Mouse (Mus musculus): ENCODE measurements around the gene Arl4a. TPM values are rescaled to one million over a fixed set of nuclear protein-coding genes. Genes with fewer than 3 reads are reported as not detected.

Arl4a gene
- 46.7 and 49.2 TPM in 2 replicates for polyA plus RNA-seq (2016; fragmentation: Nextera tagmentation; extraction: Ambion mirVana)

- under 1% methylated on average over 63 of the region's 68 CpGs for WGBS
- Histone ChIP-seq H3K9me3 (no peaks in the 10 kb centered on the region), H3K27me3 (ENCODE audit: insufficient read depth, poor library complexity, severe bottlenecking) (no peaks in the 10 kb centered on the region), H3K36me3 (peaks cover 15% of the 10 kb centered on the region; the same call in 1 of the 2 replicates), H3K27ac (peak within 1 kb of the TSS; percentile 95), H3K4me3 (peak within 1 kb of the TSS; percentile 79), H3K4me1 (replicated peaks) (peaks cover 23% of the 10 kb centered on the region)
- DNase-seq (ENCODE audit: low spot score), result peak; percentile 91
Measured at GRCm38 (mm10) chr12:40037876-40038463, at the start of gene Arl4a. TSS of gene Arl4a (minus strand) at chr12:40038025.

- Histone ChIP-seq H3K4me3 (no peak overlapping the region), H3K36me3 (no peaks in the 10 kb centered on the region), H3K4me1 (replicated peaks) (no peaks in the 10 kb centered on the region), H3K9me3 (no peaks in the 10 kb centered on the region), H3K27me3 (ENCODE audit: insufficient read depth, poor library complexity, severe bottlenecking) (no peaks in the 10 kb centered on the region), H3K27ac (no peak overlapping the region)
- WGBS, result 76% methylated on average over 5 of the region's 5 CpGs
- no peak for DNase-seq (ENCODE audit: low spot score)
Measured at GRCm38 (mm10) chr12:40085731-40086322, 48.0 kb upstream of the Arl4a start.

GRCm38 (mm10) chr12:40082453-40083238 is 44.8 kb upstream of the Arl4a start:
- Histone ChIP-seq H3K4me1 (replicated peaks) (no peaks in the 10 kb centered on the region), H3K27me3 (ENCODE audit: insufficient read depth, poor library complexity, severe bottlenecking) (no peaks in the 10 kb centered on the region), H3K9me3 (no peaks in the 10 kb centered on the region), H3K27ac (no peak overlapping the region), H3K4me3 (no peak overlapping the region), H3K36me3 (no peaks in the 10 kb centered on the region)
- WGBS, result 53% methylated on average over 5 of the region's 6 CpGs
- no peak for DNase-seq (ENCODE audit: low spot score)

GRCm38 (mm10) chr12:40082048-40082447 is 44.2 kb upstream of the Arl4a start:
- Histone ChIP-seq H3K4me1 (replicated peaks) (no peaks in the 10 kb centered on the region), H3K27ac (no peak overlapping the region), H3K4me3 (no peak overlapping the region), H3K36me3 (no peaks in the 10 kb centered on the region), H3K9me3 (no peaks in the 10 kb centered on the region), H3K27me3 (ENCODE audit: insufficient read depth, poor library complexity, severe bottlenecking) (no peaks in the 10 kb centered on the region)
- DNase-seq (ENCODE audit: low spot score), result no peak
- WGBS, result 77% methylated on average over 5 of the region's 5 CpGs

GRCm38 (mm10) chr12:40073660-40074059 is 35.8 kb upstream of the Arl4a start:
- Histone ChIP-seq H3K9me3 (no peaks in the 10 kb centered on the region), H3K36me3 (no peaks in the 10 kb centered on the region), H3K4me3 (no peak overlapping the region), H3K4me1 (replicated peaks) (no peaks in the 10 kb centered on the region), H3K27me3 (ENCODE audit: insufficient read depth, poor library complexity, severe bottlenecking) (no peaks in the 10 kb centered on the region), H3K27ac (no peak overlapping the region)
- no peak for DNase-seq (ENCODE audit: low spot score)
- 77% methylated on average over 5 of the region's 5 CpGs for WGBS

- Histone ChIP-seq H3K27me3 (ENCODE audit: insufficient read depth, poor library complexity, severe bottlenecking) (no peaks in the 10 kb centered on the region), H3K27ac (no peak overlapping the region), H3K4me1 (replicated peaks) (no peaks in the 10 kb centered on the region), H3K4me3 (no peak overlapping the region), H3K9me3 (peaks cover 4% of the 10 kb centered on the region; the same call in 1 of the 2 replicates), H3K36me3 (no peaks in the 10 kb centered on the region)
- WGBS, result 79% methylated on average over 1 of the region's 1 CpGs
- DNase-seq (ENCODE audit: low spot score), result no peak
Measured at GRCm38 (mm10) chr12:40047024-40047423, 9.2 kb upstream of the Arl4a start.

- no peak for DNase-seq (ENCODE audit: low spot score)
- 88% methylated on average over 8 of the region's 8 CpGs for WGBS
Measured at GRCm38 (mm10) chr12:40043816-40044585, 6.2 kb upstream of the Arl4a start.

GRCm38 (mm10) chr12:40040067-40040466 is 2.2 kb upstream of the Arl4a start:
- peak; percentile 34 for DNase-seq (ENCODE audit: low spot score)
- no peaks in the 10 kb centered on the region for H3K27me3 ChIP-seq (ENCODE audit: insufficient read depth, poor library complexity, severe bottlenecking)
- H3K36me3 ChIP-seq, result no peaks in the 10 kb centered on the region
- H3K27ac ChIP-seq, result no peak overlapping the region
- H3K4me3 ChIP-seq, result no peak overlapping the region
- peaks cover 19% of the 10 kb centered on the region for H3K4me1 ChIP-seq (replicated peaks)
- peaks cover 4% of the 10 kb centered on the region; the same call in 1 of the 2 replicates for H3K9me3 ChIP-seq

More at GRCm38 (mm10) chr12:40043816-40044585, 6.2 kb upstream of the Arl4a start:
- no peak overlapping the region for H3K27ac ChIP-seq
- no peaks in the 10 kb centered on the region for H3K4me1 ChIP-seq (replicated peaks)
- no peak overlapping the region for H3K4me3 ChIP-seq
- no peaks in the 10 kb centered on the region for H3K27me3 ChIP-seq (ENCODE audit: insufficient read depth, poor library complexity, severe bottlenecking)
- H3K9me3 ChIP-seq, result peaks cover 4% of the 10 kb centered on the region; the same call in 1 of the 2 replicates
- H3K36me3 ChIP-seq, result no peaks in the 10 kb centered on the region

- WGBS, result under 1% methylated on average over 60 of the region's 60 CpGs
- peak; percentile 99 for DNase-seq (ENCODE audit: low spot score)
- H3K4me1 ChIP-seq (replicated peaks), result peaks cover 23% of the 10 kb centered on the region
- H3K27me3 ChIP-seq (ENCODE audit: insufficient read depth, poor library complexity, severe bottlenecking), result no peaks in the 10 kb centered on the region
- peak overlapping the region; percentile 95 for H3K27ac ChIP-seq
- H3K9me3 ChIP-seq, result 0 out of 2 replicates have a peak, but pooled peaks cover 3% of the 10 kb centered on the region
- peaks cover 21% of the 10 kb centered on the region; the same call in 1 of the 2 replicates for H3K36me3 ChIP-seq
- peak overlapping the region; percentile 79 for H3K4me3 ChIP-seq
Measured at GRCm38 (mm10) chr12:40037226-40037813, 505 bp downstream of the Arl4a start.

- Histone ChIP-seq H3K27ac (peak overlapping the region; percentile 95), H3K27me3 (ENCODE audit: insufficient read depth, poor library complexity, severe bottlenecking) (no peaks in the 10 kb centered on the region), H3K4me3 (peak overlapping the region; percentile 79), H3K9me3 (0 out of 2 replicates have a peak, but pooled peaks cover 3% of the 10 kb centered on the region), H3K4me1 (replicated peaks) (peaks cover 23% of the 10 kb centered on the region), H3K36me3 (peaks cover 24% of the 10 kb centered on the region; the same call in 1 of the 2 replicates)
- peak; percentile 8 for DNase-seq (ENCODE audit: low spot score)
- 6% methylated on average over 11 of the region's 11 CpGs for WGBS
Measured at GRCm38 (mm10) chr12:40036666-40037065, 1.2 kb downstream of the Arl4a start.

- Histone ChIP-seq H3K27me3 (ENCODE audit: insufficient read depth, poor library complexity, severe bottlenecking) (no peaks in the 10 kb centered on the region), H3K36me3 (peaks cover 30% of the 10 kb centered on the region; the same call in 1 of the 2 replicates), H3K4me3 (peak overlapping the region; percentile 79), H3K4me1 (replicated peaks) (peaks cover 23% of the 10 kb centered on the region), H3K27ac (no peak overlapping the region), H3K9me3 (0 out of 2 replicates have a peak, but pooled peaks cover 3% of the 10 kb centered on the region)
- no peak for DNase-seq (ENCODE audit: low spot score)
- WGBS, result 79% methylated on average over 4 of the region's 4 CpGs
Measured at GRCm38 (mm10) chr12:40035506-40035905, 2.3 kb downstream of the Arl4a start.

- Histone ChIP-seq H3K9me3 (0 out of 2 replicates have a peak, but pooled peaks cover 3% of the 10 kb centered on the region), H3K27ac (no peak overlapping the region), H3K36me3 (peaks cover 26% of the 10 kb centered on the region; the same call in 1 of the 2 replicates), H3K4me1 (replicated peaks) (no peaks in the 10 kb centered on the region), H3K27me3 (ENCODE audit: insufficient read depth, poor library complexity, severe bottlenecking) (no peaks in the 10 kb centered on the region), H3K4me3 (no peak overlapping the region)
- 76% methylated on average over 4 of the region's 4 CpGs for WGBS
- no peak for DNase-seq (ENCODE audit: low spot score)
Measured at GRCm38 (mm10) chr12:40029201-40029600, 8.6 kb downstream of the Arl4a start.
